Mouse (Mus musculus): ENCODE data around the gene Abhd17a. TPM values are rescaled to one million over a fixed set of nuclear protein-coding genes. Genes with fewer than 3 reads are reported as not detected.
A peak's percentile ranks its signal among the peaks of the same experiment; 100 is the strongest.

Gene Abhd17a
- polyA plus RNA-seq, 2 experiments = 41.2 to 55.0 TPM

- TF ChIP-seq CTCF (IDR thresholded peaks at IDR 0.05; ENCODE audit: low read depth) (no peak), EP300 (IDR thresholded peaks at IDR 0.05; ENCODE audit: low read depth) (no peak)
- H3K9me3 ChIP-seq (ENCODE audit: control insufficient read depth, low read length) = no peaks in the 10 kb centered on the region
- H3K27me3 ChIP-seq (ENCODE audit: control insufficient read depth, insufficient read depth, low read length) = no peaks in the 10 kb centered on the region
- H3K27ac ChIP-seq = peak overlapping the region; percentile 91
- H3K4me3 ChIP-seq (ENCODE audit: insufficient read depth in 1 of 2, low read depth in 2 of 2, low read length in 2 of 2) = peak overlapping the region; percentile 71 to 87
- WGBS (ENCODE audit: insufficient replicate concordance) = 55% methylated on average over 16 of the region's 16 CpGs
- H3K4me1 ChIP-seq (replicated peaks; ENCODE audit: control insufficient read depth in 2 of 2, insufficient read depth in 2 of 2, low read length in 1 of 2) = peaks cover 3 to 24% of the 10 kb centered on the region in 2 experiments; a peak in 3 of 4 replicates
- H3K4me2 ChIP-seq (ENCODE audit: low read depth) = peak overlapping the region; percentile 83
- no peak for DNase-seq (ENCODE audit: low read depth in 3 of 3, low spot score in 3 of 3)
- ATAC-seq (ENCODE audit: insufficient read depth) = no peak
- H3K9ac ChIP-seq (replicated peaks) = peak overlapping the region; percentile 59
- H3K36me3 ChIP-seq (replicated peaks; ENCODE audit: control insufficient read depth, insufficient read depth, low read depth) = no peaks in the 10 kb centered on the region
Observed at GRCm38 (mm10) chr10:80620796-80621689, 30.9 kb upstream of the Abhd17a start.

- no peak overlapping the region for H3K4me3 ChIP-seq (ENCODE audit: insufficient read depth in 1 of 2, low read depth in 2 of 2, low read length in 2 of 2)
- no peak overlapping the region for H3K4me2 ChIP-seq (ENCODE audit: low read depth)
- H3K4me1 ChIP-seq (replicated peaks; ENCODE audit: control insufficient read depth in 2 of 2, insufficient read depth in 2 of 2, low read length in 1 of 2) = peaks cover 3 to 20% of the 10 kb centered on the region in 2 experiments; a peak in 3 of 4 replicates
- H3K27ac ChIP-seq = no peak overlapping the region
- no peak for ATAC-seq (ENCODE audit: insufficient read depth)
- no peaks in the 10 kb centered on the region for H3K9me3 ChIP-seq (ENCODE audit: control insufficient read depth, low read length)
- 80% methylated on average over 9 of the region's 9 CpGs for WGBS (ENCODE audit: insufficient replicate concordance)
- H3K9ac ChIP-seq (replicated peaks) = no peak overlapping the region
- H3K27me3 ChIP-seq (ENCODE audit: control insufficient read depth, insufficient read depth, low read length) = no peaks in the 10 kb centered on the region
- no peaks in the 10 kb centered on the region for H3K36me3 ChIP-seq (replicated peaks; ENCODE audit: control insufficient read depth, insufficient read depth, low read depth)
- TF ChIP-seq EP300 (IDR thresholded peaks at IDR 0.05; ENCODE audit: low read depth) = no peak
- TF ChIP-seq CTCF (IDR thresholded peaks at IDR 0.05; ENCODE audit: low read depth) = no peak
- no peak for DNase-seq (ENCODE audit: low read depth in 3 of 3, low spot score in 3 of 3)
Observed at GRCm38 (mm10) chr10:80620365-80620764, 30.2 kb upstream of the Abhd17a start.

GRCm38 (mm10) chr10:80619465-80620244 lies 29.5 kb upstream of the Abhd17a start:
- peaks cover 3 to 20% of the 10 kb centered on the region in 2 experiments; a peak in 3 of 4 replicates for H3K4me1 ChIP-seq (replicated peaks; ENCODE audit: control insufficient read depth in 2 of 2, insufficient read depth in 2 of 2, low read length in 1 of 2)
- DNase-seq (ENCODE audit: low read depth in 3 of 3, low spot score in 3 of 3) (no peak), ATAC-seq (ENCODE audit: insufficient read depth) (no peak)
- H3K27me3 ChIP-seq (ENCODE audit: control insufficient read depth, insufficient read depth, low read length) = no peaks in the 10 kb centered on the region
- no peak overlapping the region for H3K27ac ChIP-seq
- peak overlapping the region; percentile 11; the same call in 1 of the 2 replicates for H3K4me2 ChIP-seq (ENCODE audit: low read depth)
- 53% methylated on average over 8 of the region's 8 CpGs for WGBS (ENCODE audit: insufficient replicate concordance)
- H3K4me3 ChIP-seq (ENCODE audit: insufficient read depth in 1 of 2, low read depth in 2 of 2, low read length in 2 of 2) = no peak overlapping the region
- TF ChIP-seq EP300 (IDR thresholded peaks at IDR 0.05; ENCODE audit: low read depth) = no peak
- TF ChIP-seq CTCF (IDR thresholded peaks at IDR 0.05; ENCODE audit: low read depth) = no peak
- peaks cover 2% of the 10 kb centered on the region; the same call in 1 of the 2 replicates for H3K36me3 ChIP-seq (replicated peaks; ENCODE audit: control insufficient read depth, insufficient read depth, low read depth)
- no peak overlapping the region for H3K9ac ChIP-seq (replicated peaks)
- H3K9me3 ChIP-seq (ENCODE audit: control insufficient read depth, low read length) = no peaks in the 10 kb centered on the region

GRCm38 (mm10) chr10:80618181-80618580 lies 28.0 kb upstream of the Abhd17a start:
- TF ChIP-seq EP300 (IDR thresholded peaks at IDR 0.05; ENCODE audit: low read depth) = no peak
- TF ChIP-seq CTCF (IDR thresholded peaks at IDR 0.05; ENCODE audit: low read depth) = no peak
- Histone ChIP-seq H3K9me3 (ENCODE audit: control insufficient read depth, low read length) (no peaks in the 10 kb centered on the region), H3K27me3 (ENCODE audit: control insufficient read depth, insufficient read depth, low read length) (no peaks in the 10 kb centered on the region), H3K27ac (no peak overlapping the region), H3K4me1 (replicated peaks; ENCODE audit: control insufficient read depth in 2 of 2, insufficient read depth in 2 of 2, low read length in 1 of 2) (peaks cover 3 to 16% of the 10 kb centered on the region in 2 experiments; a peak in 3 of 4 replicates), H3K9ac (replicated peaks) (no peak overlapping the region), H3K4me2 (ENCODE audit: low read depth) (no peak overlapping the region), H3K36me3 (replicated peaks; ENCODE audit: control insufficient read depth, insufficient read depth, low read depth) (peaks cover 2% of the 10 kb centered on the region; the same call in 1 of the 2 replicates), H3K4me3 (ENCODE audit: insufficient read depth in 1 of 2, low read depth in 2 of 2, low read length in 2 of 2) (no peak overlapping the region)
- no peak for DNase-seq (ENCODE audit: low read depth in 3 of 3, low spot score in 3 of 3)
- ATAC-seq (ENCODE audit: insufficient read depth) = no peak
- 46% methylated on average over 9 of the region's 9 CpGs for WGBS (ENCODE audit: insufficient replicate concordance)
